Mouse (Mus musculus): ENCODE measurements at regions not wholly inside any gene's neighbourhood (a gene's known extent, or its start where the extent isn't known, plus 50 kb on each side); places are given as distances from the start of the nearest gene placed in this dataset.

GRCm38 (mm10) chrX:93888966-93889365, 57.0 kb upstream of the Pdk3 start:
- TF ChIP-seq CTCF (IDR thresholded peaks at IDR 0.05; ENCODE audit: borderline replicate concordance, insufficient read depth, low read length) (no peak), POLR2A (IDR thresholded peaks at IDR 0.05; ENCODE audit: low read depth, low read length) (no peak)
